Mouse (Mus musculus) liver, embryonic 13.5 days (tissue): ENCODE results near the gene Alg1. TPM values are rescaled to one million over a fixed set of nuclear protein-coding genes. Genes with fewer than 3 reads are reported as not detected.

ENCODE experiments used
- ATAC-seq: fragments of 200-750 bp; cut with Nextera tagmentation; 2 replicates; pipeline ENCODE4 v1.8.0; 2017; ENCODE audit warnings: low read depth, mild to moderate bottlenecking, moderate number of reproducible peaks, moderate library complexity
- DNase-seq: peaks from one replicate; pipeline ENCODE4 v3.0.0; 2022
- H3K27ac ChIP-seq: fragments of 300-500 bp; sonication (generic); 2 replicates; pipeline ENCODE4 v1.5.1; 2015; ENCODE audit warnings: moderate library complexity, mild to moderate bottlenecking, inconsistent platforms
- H3K27me3 ChIP-seq: fragments of 300-500 bp; sonication (generic); 2 replicates; pipeline ENCODE4 v1.6.1; 2015; ENCODE audit warnings: mild to moderate bottlenecking, inconsistent platforms
- H3K36me3 ChIP-seq: fragments of 300-500 bp; sonication (generic); 2 replicates; pipeline ENCODE4 v1.6.1; 2015; ENCODE audit warnings: mild to moderate bottlenecking, inconsistent platforms
- H3K4me1 ChIP-seq: fragments of 300-500 bp; sonication (generic); replicated peaks from 2 replicates; pipeline ENCODE4 v1.6.1; 2015; ENCODE audit warnings: inconsistent platforms
- H3K4me2 ChIP-seq: fragments of 300-500 bp; sonication (generic); 2 replicates; pipeline ENCODE4 v1.6.1; 2015; ENCODE audit warnings: inconsistent platforms, mild to moderate bottlenecking, moderate library complexity
- H3K4me3 ChIP-seq: fragments of 300-500 bp; sonication (generic); replicated peaks from 2 replicates; pipeline ENCODE4 v1.5.1; 2015; ENCODE audit warnings: mild to moderate bottlenecking, inconsistent platforms
- H3K9ac ChIP-seq: fragments of 300-500 bp; sonication (generic); 2 replicates; pipeline ENCODE4 v1.6.1; 2015; ENCODE audit warnings: mild to moderate bottlenecking, inconsistent platforms
- H3K9me3 ChIP-seq: fragments of 300-500 bp; sonication (generic); replicated peaks from 2 replicates; pipeline ENCODE4 v1.6.1; 2016; ENCODE audit warnings: inconsistent platforms
- WGBS: fragments of 180-500 bp; shearing (Covaris S2); methylation state at CpG from one replicate; pipeline ENCODE4 v1.1.7; 2015; ENCODE audit not compliant: insufficient replicate concordance; 5-methylcytosine and 5-hydroxymethylcytosine counted together
- polyA plus RNA-seq: library from polyadenylated mRNA; unstranded; fragments of >200 nt; fragmentation: Nextera tagmentation; extraction: Ambion mirVana; gene quantifications from 2 replicates; pipeline ENCODE4 v1.2.1, GENCODE M21; 2015

The Alg1 gene
- polyA plus RNA-seq, 1 experiment from 2014 or later: 14.8 TPM

DNA sequence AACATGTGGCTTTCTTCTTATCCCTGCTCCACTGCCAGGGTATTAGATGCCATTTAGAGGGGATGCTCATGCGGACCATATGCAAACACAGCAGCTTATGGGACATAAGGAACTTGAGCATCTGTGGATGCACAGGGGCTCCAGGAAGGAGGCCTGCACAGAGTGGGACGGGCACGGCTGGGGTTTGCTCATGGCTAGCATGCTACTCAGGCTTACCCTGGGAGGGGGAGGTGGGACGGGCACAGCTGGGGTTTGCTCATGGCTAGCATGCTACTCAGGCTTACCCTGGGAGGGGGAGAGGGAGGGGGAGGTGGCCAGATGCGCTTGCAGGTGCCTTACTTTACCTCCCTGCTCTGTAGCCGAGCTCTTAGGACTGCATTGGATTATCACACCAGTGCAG lies 9.5 kb downstream of the Alg1 start:
- ATAC-seq: no peak
- H3K27me3 ChIP-seq: no peaks in the 10 kb centered on the region
- H3K4me3 ChIP-seq: no peak overlapping the region
- no peak for DNase-seq
- H3K4me2 ChIP-seq: no peak overlapping the region
- H3K4me1 ChIP-seq: no peaks in the 10 kb centered on the region
- H3K9ac ChIP-seq: no peak overlapping the region
- H3K36me3 ChIP-seq: peaks cover 93% of the 10 kb centered on the region
- 82% methylated on average over 6 of the region's 6 CpGs for WGBS
- H3K27ac ChIP-seq: no peak overlapping the region
- no peaks in the 10 kb centered on the region for H3K9me3 ChIP-seq

DNA sequence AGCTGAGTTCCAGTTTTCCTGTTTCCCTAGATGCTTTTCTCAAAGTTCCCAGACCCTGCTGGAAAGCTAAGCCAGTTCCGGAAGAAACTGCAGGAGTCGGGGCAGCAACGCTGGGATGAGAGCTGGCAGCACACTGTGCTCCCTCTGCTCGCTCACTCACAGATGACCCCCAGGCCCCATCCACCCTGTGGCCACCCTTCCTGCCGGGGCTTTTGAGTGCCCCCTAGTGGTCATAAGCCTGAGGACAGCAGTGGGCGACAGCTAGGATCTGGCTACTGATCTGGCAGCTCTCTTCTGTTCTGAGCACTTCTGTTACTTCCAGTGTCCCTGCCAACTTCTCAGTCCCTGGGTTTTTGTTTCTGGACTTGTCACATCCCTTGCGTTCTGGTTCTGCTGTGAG lies 11.0 kb downstream of the Alg1 start:
- Histone ChIP-seq H3K4me3 (no peak overlapping the region), H3K36me3 (peaks cover 93% of the 10 kb centered on the region), H3K9me3 (no peaks in the 10 kb centered on the region), H3K27ac (no peak overlapping the region), H3K4me2 (no peak overlapping the region), H3K27me3 (no peaks in the 10 kb centered on the region), H3K9ac (no peak overlapping the region), H3K4me1 (no peaks in the 10 kb centered on the region)
- DNase-seq (peak; percentile 49), ATAC-seq (no peak; the same call in 1 of the 2 replicates)
- 44% methylated on average over 7 of the region's 7 CpGs for WGBS

DNA sequence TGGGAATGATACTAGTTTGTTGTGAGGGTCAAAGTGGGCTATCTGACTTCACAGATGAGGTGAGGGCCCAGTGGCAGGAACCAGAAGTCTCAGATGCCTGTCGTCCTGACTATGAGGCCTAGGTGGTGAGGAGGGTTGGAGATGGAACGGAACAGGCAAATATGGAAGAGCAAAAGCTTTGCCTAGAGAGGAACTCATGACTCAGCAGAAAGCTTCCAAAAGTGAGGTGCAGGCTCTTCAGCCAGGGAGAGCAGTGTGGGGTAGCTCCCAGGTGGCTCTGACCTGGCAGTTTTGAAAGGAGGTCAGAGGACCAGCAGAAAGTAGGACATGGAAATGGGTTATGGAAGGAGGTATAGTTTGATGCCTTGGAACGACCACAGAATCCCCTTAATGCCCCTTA lies 17.5 kb downstream of the Alg1 start:
- 77% methylated on average over 3 of the region's 3 CpGs for WGBS
- peaks cover 62% of the 10 kb centered on the region for H3K36me3 ChIP-seq
- DNase-seq (no peak), ATAC-seq (no peak)
- no peak overlapping the region for H3K27ac ChIP-seq
- H3K4me1 ChIP-seq: peaks cover 19% of the 10 kb centered on the region
- H3K9ac ChIP-seq: no peak overlapping the region
- H3K27me3 ChIP-seq: no peaks in the 10 kb centered on the region
- H3K4me3 ChIP-seq: no peak overlapping the region
- no peak overlapping the region for H3K4me2 ChIP-seq
- H3K9me3 ChIP-seq: no peaks in the 10 kb centered on the region

DNA sequence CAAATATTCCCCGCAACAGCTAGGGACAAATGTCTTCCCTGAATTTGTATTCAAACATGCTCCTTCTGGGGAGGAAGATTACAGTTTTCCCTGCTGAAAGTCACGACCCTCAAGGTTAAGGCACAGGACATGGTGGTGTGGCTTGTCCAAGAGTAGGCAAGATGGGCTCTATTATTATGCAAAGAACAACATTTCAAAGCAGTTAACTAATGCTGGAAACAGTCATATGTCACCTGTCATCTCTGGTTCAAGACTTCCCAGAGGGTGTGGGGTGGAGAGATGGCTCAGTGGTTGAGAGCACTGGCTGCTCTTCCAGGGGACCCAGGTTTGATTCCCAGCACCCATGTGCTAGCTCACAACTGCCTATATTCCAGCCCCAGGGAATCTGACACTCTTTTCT lies 18.8 kb downstream of the Alg1 start:
- Histone ChIP-seq H3K4me3 (no peak overlapping the region), H3K9me3 (no peaks in the 10 kb centered on the region), H3K36me3 (peaks cover 52% of the 10 kb centered on the region), H3K4me1 (peaks cover 24% of the 10 kb centered on the region), H3K27me3 (no peaks in the 10 kb centered on the region), H3K4me2 (no peak overlapping the region), H3K27ac (no peak overlapping the region), H3K9ac (no peak overlapping the region)
- DNase-seq (no peak), ATAC-seq (no peak)
- WGBS: 72% methylated on average over 2 of the region's 2 CpGs

DNA sequence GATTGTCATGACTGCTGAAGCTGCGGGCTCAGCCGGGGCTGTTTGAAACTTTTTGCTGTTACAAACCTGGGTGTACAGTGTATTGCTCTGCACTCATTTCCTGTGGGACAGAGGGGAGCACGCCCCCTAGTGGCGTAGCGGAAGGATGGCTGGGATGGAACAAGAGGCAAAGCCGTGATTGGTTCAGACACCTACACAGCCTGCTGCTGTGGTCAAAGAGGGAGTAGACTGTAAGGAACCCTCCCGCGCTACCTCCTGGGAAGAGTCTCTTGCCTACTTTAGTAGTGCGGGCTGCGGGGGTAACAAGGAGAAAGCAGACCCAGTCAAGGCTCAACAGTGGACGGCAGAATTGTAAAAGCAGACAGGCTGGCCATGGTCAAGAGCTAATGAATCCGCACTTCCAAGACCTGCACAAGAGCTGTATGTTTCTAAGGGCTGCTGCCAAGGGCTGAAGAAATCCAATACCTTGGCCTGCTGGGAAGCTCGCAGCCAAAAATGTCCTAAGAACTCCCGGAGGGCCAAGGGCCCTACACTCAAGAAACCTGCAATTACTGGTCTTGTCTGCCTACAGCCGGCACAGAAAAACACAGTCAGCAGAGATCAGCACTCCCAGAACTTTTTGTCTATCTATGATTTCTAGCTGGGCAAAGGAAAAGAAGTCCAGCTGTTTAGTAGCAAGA lies 21.1 kb downstream of the Alg1 start:
- H3K27me3 ChIP-seq: no peaks in the 10 kb centered on the region
- peak; percentile 79 for DNase-seq
- peaks cover 24% of the 10 kb centered on the region for H3K4me1 ChIP-seq
- H3K27ac ChIP-seq: peak overlapping the region; percentile 37
- peak overlapping the region; percentile 78 for H3K4me3 ChIP-seq
- H3K4me2 ChIP-seq: peak overlapping the region; percentile 95
- H3K9ac ChIP-seq: peak overlapping the region; percentile 83
- H3K36me3 ChIP-seq: peaks cover 29% of the 10 kb centered on the region
- peak; percentile 69 for ATAC-seq
- H3K9me3 ChIP-seq: no peaks in the 10 kb centered on the region
- WGBS: 4% methylated on average over 15 of the region's 15 CpGs

DNA sequence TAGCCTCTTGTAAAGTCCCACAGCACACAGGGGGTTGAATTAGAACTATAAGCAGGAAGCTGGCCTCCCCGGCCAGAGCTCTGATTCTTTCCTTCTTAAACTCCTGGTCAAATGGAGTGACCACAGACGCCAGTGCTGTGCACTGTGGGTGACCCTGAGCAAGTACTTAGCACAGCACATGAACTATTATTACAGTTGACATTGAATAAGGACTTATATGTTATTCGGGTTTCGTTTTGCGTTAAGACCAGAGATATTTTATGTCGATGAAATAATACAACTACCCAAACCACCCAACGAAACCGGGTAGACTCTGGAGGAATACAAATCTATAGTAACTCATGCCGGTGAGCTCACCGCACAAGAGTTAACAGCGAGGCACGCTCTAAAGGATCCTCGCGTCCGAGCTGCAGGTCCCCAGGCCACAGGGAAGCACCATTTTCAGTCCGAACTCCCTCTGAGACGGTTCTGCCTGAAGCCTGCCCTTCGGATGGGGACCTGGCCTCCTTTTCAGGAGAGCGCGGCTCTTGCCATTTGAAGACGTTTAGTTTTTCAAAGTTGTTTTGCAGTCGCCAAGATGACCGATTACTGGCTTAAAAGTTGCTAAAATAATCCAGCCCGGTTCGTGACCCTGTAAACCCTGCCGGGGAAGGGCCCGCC lies 21.8 kb downstream of the Alg1 start:
- H3K27me3 ChIP-seq: no peaks in the 10 kb centered on the region
- peak overlapping the region; percentile 37 for H3K27ac ChIP-seq
- no peak for ATAC-seq
- H3K4me2 ChIP-seq: peak overlapping the region; percentile 95
- H3K4me3 ChIP-seq: peak overlapping the region; percentile 78
- H3K36me3 ChIP-seq: peaks cover 23% of the 10 kb centered on the region
- WGBS: 1% methylated on average over 27 of the region's 27 CpGs
- peaks cover 24% of the 10 kb centered on the region for H3K4me1 ChIP-seq
- no peak for DNase-seq
- no peaks in the 10 kb centered on the region for H3K9me3 ChIP-seq
- H3K9ac ChIP-seq: peak overlapping the region; percentile 83

DNA sequence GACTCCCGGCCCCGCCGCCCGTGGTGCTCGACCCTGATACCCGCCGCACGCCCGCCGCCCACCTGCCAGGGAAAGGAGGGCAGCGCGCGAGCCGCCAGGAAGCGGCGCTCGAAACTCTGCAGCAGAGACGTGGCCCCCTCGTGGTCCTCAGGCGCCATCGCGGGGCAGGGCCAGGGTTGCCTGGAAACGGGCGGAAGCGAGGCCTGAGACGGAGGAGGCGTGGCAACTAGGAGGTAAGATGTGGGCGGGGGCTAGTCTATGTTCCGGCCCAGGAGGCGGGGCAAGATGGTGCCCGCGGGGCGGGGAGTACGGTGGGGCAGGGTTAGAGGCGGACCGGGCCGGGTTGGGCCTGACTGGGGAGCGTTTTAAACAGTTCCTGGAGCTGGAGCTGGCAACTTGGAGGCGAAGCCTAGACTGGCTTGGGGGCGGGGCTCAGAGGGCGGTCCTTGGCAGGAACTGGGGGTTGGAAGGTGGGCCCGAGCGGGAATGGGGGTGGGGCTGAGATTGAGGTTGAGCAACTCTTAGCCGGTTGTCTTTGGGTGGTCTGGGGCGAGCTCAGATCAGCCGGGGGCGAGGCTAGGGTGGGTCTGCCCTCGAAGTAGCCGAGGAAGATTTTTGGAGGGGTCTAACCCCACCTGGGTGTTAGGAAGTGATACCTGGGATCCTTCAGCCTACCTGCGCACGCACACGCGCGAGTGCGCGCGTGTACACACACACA lies 22.5 kb downstream of the Alg1 start, which contains the start of gene Eef2kmt:
Eef2kmt (minus strand) TSS at position 205 of the 718 bp plus-strand sequence.
- DNase-seq: peak; percentile 99
- whole genome bisulfite sequencing: 2% methylated on average over 57 of the region's 57 CpGs

DNA sequence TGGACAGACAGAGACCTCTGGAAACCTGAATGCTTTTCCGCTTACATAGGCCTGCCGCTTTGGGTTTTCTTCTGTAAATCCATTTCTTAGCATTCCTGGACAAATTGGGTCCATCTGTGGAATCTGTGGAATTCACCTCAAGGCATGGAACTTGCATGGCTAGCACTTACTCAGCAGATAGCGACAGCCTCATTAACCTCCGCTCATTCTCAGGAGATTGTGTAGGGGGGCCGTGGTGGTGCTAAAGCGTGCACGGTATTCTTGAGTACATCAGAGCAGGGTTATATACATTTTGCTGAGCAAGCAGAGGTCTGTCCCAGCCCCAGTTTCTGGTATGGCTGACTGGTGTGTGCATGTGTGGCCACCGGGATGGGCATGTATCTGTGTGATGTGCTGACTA lies 29.7 kb downstream of the Alg1 start:
- Histone ChIP-seq H3K9me3 (no peaks in the 10 kb centered on the region), H3K4me2 (no peak overlapping the region), H3K27me3 (no peaks in the 10 kb centered on the region), H3K27ac (no peak overlapping the region), H3K36me3 (no peaks in the 10 kb centered on the region), H3K4me3 (no peak overlapping the region), H3K4me1 (no peaks in the 10 kb centered on the region), H3K9ac (no peak overlapping the region)
- no peak for DNase-seq
- WGBS: 81% methylated on average over 8 of the region's 8 CpGs
- no peak for ATAC-seq

More for the DNA sequence above, 22.5 kb downstream of the Alg1 start, which contains the start of gene Eef2kmt:
- peak within 1 kb of the TSS; percentile 78 for H3K4me3 ChIP-seq
- no peaks in the 10 kb centered on the region for H3K9me3 ChIP-seq
- H3K9ac ChIP-seq: peak within 1 kb of the TSS; percentile 83
- H3K36me3 ChIP-seq: peaks cover 16% of the 10 kb centered on the region; the same call in 1 of the 2 replicates
- peak within 1 kb of the TSS; percentile 37 for H3K27ac ChIP-seq
- H3K27me3 ChIP-seq: no peaks in the 10 kb centered on the region
- peak; percentile 94 for ATAC-seq
- H3K4me2 ChIP-seq: peak within 1 kb of the TSS; percentile 95
- H3K4me1 ChIP-seq: peaks cover 24% of the 10 kb centered on the region

DNA sequence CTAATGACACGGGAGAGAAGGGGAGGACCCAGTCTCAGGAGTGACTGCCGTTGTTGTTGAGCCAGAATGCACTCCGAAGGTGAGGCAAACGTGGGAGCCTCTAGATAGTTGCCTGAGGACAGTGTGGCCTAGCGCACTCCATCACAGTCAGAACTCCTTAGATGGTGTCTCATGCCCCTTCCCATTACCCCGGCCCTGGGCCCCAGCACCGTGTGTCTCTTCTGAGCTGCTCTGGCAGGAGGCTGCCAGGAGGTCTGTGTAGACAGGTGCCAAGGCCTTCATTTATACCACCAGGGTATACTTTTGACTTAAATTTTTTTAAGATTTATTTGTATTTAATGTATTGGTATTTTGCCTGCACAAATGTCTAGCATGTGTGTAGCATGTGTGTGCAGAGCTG lies 30.5 kb downstream of the Alg1 start:
- Histone ChIP-seq H3K4me3 (no peak overlapping the region), H3K4me2 (no peak overlapping the region), H3K4me1 (no peaks in the 10 kb centered on the region), H3K9me3 (no peaks in the 10 kb centered on the region), H3K27ac (no peak overlapping the region), H3K36me3 (no peaks in the 10 kb centered on the region), H3K27me3 (no peaks in the 10 kb centered on the region), H3K9ac (no peak overlapping the region)
- no peak for ATAC-seq
- 69% methylated on average over 7 of the region's 7 CpGs for WGBS
- DNase-seq: no peak

DNA sequence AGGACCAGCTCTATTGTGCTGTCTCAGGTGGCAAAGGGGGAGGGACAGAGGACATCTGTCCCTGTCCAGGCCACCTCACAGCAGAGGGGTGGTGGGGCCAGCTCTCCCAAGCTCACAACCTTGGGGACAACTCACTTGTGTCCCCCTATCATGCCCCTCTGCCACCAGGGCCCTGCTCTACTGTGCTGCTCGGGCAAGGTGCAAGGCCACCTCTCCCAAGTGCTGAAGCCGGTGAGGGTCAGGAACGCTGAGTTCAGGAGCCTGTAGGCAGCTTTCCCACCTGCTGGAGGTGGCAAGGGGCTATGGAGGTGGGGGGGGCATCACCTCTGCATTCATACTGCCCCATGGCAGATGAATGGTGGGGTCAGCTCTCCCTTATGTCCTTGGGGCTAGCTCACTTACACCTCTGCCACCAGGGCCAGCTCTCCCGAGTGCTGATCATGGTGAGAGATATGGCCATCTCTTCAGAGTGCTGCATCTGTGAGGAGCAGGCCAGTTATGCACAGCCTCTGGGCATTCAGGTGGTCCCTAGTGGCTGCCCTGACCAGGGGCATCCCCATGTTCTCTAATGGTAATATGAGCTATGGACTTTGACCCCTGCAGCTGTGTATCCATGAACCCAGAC lies 38.1 kb downstream of the Alg1 start:
- WGBS: 61% methylated on average over 4 of the region's 4 CpGs
- Histone ChIP-seq H3K4me2 (no peak overlapping the region), H3K9ac (no peak overlapping the region), H3K36me3 (no peaks in the 10 kb centered on the region), H3K4me3 (no peak overlapping the region), H3K4me1 (no peaks in the 10 kb centered on the region), H3K9me3 (no peaks in the 10 kb centered on the region), H3K27ac (no peak overlapping the region), H3K27me3 (no peaks in the 10 kb centered on the region)
- DNase-seq: no peak
- no peak for ATAC-seq

DNA sequence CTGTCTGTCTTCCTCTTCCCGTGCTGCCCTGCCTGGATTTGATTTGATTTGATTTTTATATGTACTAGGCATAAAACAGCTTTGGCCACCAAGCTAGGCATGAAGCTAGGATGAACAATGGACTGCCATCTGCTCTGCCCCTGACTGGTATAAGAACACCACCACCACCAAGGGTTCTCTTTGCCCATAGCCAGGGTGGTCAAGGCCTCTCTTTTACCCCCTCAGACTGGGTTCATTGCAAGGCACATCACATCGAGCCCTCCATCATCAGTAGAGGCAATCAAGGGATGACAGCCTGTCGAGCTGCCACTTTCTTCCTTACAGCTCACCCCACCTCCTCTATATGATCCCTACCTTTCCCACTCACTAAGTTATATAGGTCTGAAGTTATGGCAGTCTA lies 39.0 kb downstream of the Alg1 start:
- no peak overlapping the region for H3K9ac ChIP-seq
- DNase-seq (no peak), ATAC-seq (no peak)
- no peaks in the 10 kb centered on the region for H3K9me3 ChIP-seq
- no peaks in the 10 kb centered on the region for H3K27me3 ChIP-seq
- H3K4me1 ChIP-seq: no peaks in the 10 kb centered on the region
- 46% methylated on average over 3 of the region's 3 CpGs for WGBS
- no peaks in the 10 kb centered on the region for H3K36me3 ChIP-seq
- no peak overlapping the region for H3K4me2 ChIP-seq
- no peak overlapping the region for H3K27ac ChIP-seq
- no peak overlapping the region for H3K4me3 ChIP-seq
